Mouse (Mus musculus) kidney, postnatal 0 days (tissue): ENCODE measurements around the gene Chaf1a. TPM values are rescaled to one million over a fixed set of nuclear protein-coding genes. Genes with fewer than 3 reads are reported as not detected.
A peak's percentile ranks its signal among the peaks of the same experiment; 100 is the strongest.
"Not testable (repeated sequence)": the region's sequence is repeated elsewhere in the genome, so short reads cannot be mapped to it uniquely, and the experiment has no call there.

ENCODE experiments used
- ATAC-seq: fragments of 200-750 bp; cut with Nextera tagmentation; replicated peaks from 2 replicates; pipeline ENCODE4 v1.8.0; 2017; ENCODE audit warnings: low read depth, moderate number of reproducible peaks, moderate TSS enrichment, moderate library complexity; ENCODE audit not compliant: low FRiP score
- DNase-seq: peaks from one replicate; pipeline ENCODE4 v3.0.0-alpha.2; 2016; ENCODE audit warnings: low spot score
- H3K27ac ChIP-seq: fragments of 300-500 bp; sonication (generic); 2 replicates; pipeline ENCODE4 v1.5.1; 2014; ENCODE audit warnings: mild to moderate bottlenecking
- H3K27me3 ChIP-seq: fragments of 300-500 bp; sonication (generic); 2 replicates; pipeline ENCODE4 v1.6.1; 2014; ENCODE audit warnings: low read length, mixed read lengths; ENCODE audit not compliant: insufficient read depth
- H3K36me3 ChIP-seq: fragments of 300-500 bp; sonication (generic); 2 replicates; pipeline ENCODE4 v1.6.1; 2014; ENCODE audit warnings: low read length, mixed read lengths; ENCODE audit not compliant: insufficient read depth
- H3K4me1 ChIP-seq: fragments of 300-500 bp; sonication (generic); replicated peaks from 2 replicates; pipeline ENCODE4 v1.6.1; 2014; ENCODE audit warnings: antibody characterized with exemption, low read length, mixed read lengths; ENCODE audit not compliant: insufficient read depth
- H3K4me2 ChIP-seq: fragments of 300-500 bp; sonication (generic); 2 replicates; pipeline ENCODE4 v1.6.1; 2014; ENCODE audit warnings: mild to moderate bottlenecking, low read length, moderate library complexity, mixed read lengths
- H3K4me3 ChIP-seq: fragments of 300-500 bp; sonication (generic); replicated peaks from 2 replicates; pipeline ENCODE4 v1.5.1; 2014; ENCODE audit warnings: low read depth, low read length
- H3K9ac ChIP-seq: fragments of 300-500 bp; sonication (generic); 2 replicates; pipeline ENCODE4 v1.6.1; 2014; ENCODE audit warnings: low read depth, low read length
- H3K9me3 ChIP-seq: fragments of 300-500 bp; sonication (generic); replicated peaks from 2 replicates; pipeline ENCODE4 v1.6.1; 2016; ENCODE audit warnings: low read length, inconsistent platforms, mixed read lengths
- CTCF ChIP-seq: IDR thresholded peaks from 2 replicates; pipeline ENCODE4 v1.5.1; 2016; ENCODE audit warnings: antibody characterized with exemption, low read depth, mild to moderate bottlenecking, moderate library complexity
- WGBS: fragments of 180-500 bp; shearing (Covaris S2); extraction: QIAGEN DNeasy Blood & Tissue Kit; methylation state at CpG from one replicate; pipeline ENCODE4 v1.1.7; 2014; 5-methylcytosine and 5-hydroxymethylcytosine counted together
- polyA plus RNA-seq: library from polyadenylated mRNA; unstranded; fragments of >200 nt; fragmentation: Nextera tagmentation; extraction: Ambion mirVana; gene quantifications from 2 replicates; pipeline ENCODE4 v1.2.1, GENCODE M21; 2015

The Chaf1a gene
- polyA plus RNA-seq, 1 experiment from 2014 or later: 11.1 TPM

DNA sequence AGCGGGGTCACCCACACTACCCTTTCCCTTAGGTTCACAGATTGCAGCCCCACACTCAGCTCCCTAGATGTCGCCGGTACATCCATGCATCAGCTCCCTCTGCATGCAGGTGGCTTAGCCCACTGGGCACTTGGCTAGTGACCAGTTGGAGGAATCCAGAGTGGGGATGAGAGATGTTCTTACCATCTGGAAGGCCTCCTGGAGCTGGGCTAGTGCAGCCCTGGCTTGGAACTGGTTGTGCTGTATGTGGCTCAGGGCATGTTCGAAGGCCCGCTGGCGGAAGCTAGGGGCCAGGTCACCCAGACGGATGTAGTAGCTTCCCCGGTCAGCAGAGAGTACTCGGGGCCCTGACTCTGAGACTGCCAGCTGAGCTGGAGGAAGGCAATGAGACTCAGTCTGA, 62.7 kb downstream of the Chaf1a start:
- no peak for TF ChIP-seq CTCF
- WGBS: 93% methylated on average over 9 of the region's 9 CpGs
- DNase-seq (no peak), ATAC-seq (no peak)
- no peaks in the 10 kb centered on the region for H3K4me1 ChIP-seq
- H3K27ac ChIP-seq: no peak overlapping the region
- no peak overlapping the region for H3K4me3 ChIP-seq
- H3K36me3 ChIP-seq: peaks cover 46% of the 10 kb centered on the region
- no peaks in the 10 kb centered on the region for H3K27me3 ChIP-seq
- no peak overlapping the region for H3K9ac ChIP-seq
- H3K4me2 ChIP-seq: no peak overlapping the region
- no peaks in the 10 kb centered on the region for H3K9me3 ChIP-seq

DNA sequence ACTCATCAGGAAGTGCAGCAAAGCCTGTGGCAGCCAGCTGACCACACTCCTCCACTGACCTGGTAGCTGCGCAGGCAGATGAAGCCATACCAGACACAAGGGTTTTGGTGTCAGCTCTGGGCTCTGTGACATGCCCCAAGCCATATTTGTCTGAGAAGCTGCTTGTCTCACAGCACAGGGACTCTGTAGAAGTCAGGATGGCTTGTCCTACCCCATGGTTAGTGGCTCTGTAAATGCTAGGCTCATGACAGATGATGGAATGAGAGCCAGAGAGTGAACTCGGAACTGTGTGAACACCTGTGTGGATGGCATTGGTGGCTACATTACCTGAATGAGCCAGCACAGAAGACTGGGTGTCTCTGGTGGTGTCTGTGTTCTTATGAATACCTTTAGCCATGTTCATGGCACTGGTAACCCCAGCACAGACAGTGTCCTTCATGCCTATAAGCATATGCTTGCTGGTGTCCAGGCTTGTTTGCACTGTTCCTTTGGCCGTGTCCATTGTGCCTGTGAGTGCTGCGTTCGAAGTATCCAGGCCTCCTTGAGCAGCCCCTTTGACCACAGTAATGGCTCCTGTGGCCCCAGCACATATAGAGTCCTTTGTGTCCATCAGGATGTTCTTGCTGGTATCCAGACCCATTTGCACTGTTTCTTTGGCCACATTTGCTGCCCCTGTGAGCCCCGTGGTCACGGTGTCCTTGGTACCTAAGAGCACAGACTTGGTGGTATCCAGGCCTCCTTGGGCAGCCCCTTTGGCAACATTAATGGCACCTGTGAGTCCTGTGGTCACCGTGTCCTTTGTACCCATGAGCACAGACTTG, 63.4 kb downstream of the Chaf1a start:
- Histone ChIP-seq H3K9ac (no peak overlapping the region), H3K4me2 (no peak overlapping the region), H3K4me1 (no peaks in the 10 kb centered on the region), H3K4me3 (no peak overlapping the region), H3K27ac (no peak overlapping the region), H3K36me3 (peaks cover 38% of the 10 kb centered on the region), H3K27me3 (no peaks in the 10 kb centered on the region), H3K9me3 (no peaks in the 10 kb centered on the region)
- WGBS: 95% methylated on average over 8 of the region's 8 CpGs
- ATAC-seq (no peak), DNase-seq (no peak)
- TF ChIP-seq CTCF: no peak

DNA sequence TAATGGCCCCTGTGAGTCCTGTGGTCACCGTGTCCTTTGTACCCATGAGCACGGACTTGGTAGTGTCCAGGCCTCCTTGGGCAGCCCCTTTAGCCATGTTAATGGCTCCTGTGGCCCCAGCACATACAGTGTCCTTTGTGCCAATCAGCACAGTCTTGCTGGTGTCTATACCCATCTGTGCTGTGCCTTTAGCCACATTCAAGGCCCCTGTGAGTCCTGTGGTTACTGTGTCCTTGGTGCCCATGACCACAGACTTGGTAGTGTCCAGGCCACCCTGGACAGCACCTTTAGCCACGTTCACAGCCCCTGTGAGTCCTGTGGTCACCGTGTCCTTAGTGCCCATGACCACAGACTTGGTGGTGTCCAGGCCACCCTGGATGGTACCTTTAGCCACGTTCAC, 64.6 kb downstream of the Chaf1a start:
- not testable (repeated sequence) for H3K4me3 ChIP-seq, H3K27me3 ChIP-seq, ATAC-seq, H3K9ac ChIP-seq, DNase-seq, H3K4me2 ChIP-seq, H3K4me1 ChIP-seq, H3K9me3 ChIP-seq, H3K27ac ChIP-seq
- 83% methylated on average over 1 of the region's 5 CpGs for WGBS
- H3K36me3 ChIP-seq: peaks cover 30% of the 10 kb centered on the region

DNA sequence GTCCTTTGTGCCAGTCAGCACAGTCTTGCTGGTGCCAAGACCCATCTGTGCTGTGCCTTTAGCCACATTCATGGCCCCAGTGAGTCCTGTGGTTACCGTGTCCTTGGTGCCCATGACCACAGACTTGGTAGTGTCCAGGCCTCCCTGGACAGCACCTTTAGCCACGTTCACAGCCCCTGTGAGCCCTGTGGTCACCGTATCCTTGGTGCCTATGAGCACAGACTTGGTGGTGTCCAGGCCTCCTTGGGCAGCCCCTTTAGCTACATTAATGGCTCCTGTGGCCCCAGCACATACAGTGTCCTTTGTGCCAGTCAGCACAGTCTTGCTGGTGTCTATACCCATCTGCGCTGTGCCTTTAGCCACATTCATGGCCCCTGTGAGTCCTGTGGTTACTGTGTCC, 66.2 kb downstream of the Chaf1a start:
- not testable (repeated sequence) for H3K27me3 ChIP-seq, H3K4me2 ChIP-seq, H3K9ac ChIP-seq, H3K9me3 ChIP-seq, H3K4me1 ChIP-seq, H3K27ac ChIP-seq, DNase-seq, ATAC-seq, H3K4me3 ChIP-seq
- 93% methylated on average over 4 of the region's 4 CpGs for WGBS
- H3K36me3 ChIP-seq: 0 out of 2 replicates have a peak, but pooled peaks cover 16% of the 10 kb centered on the region

DNA sequence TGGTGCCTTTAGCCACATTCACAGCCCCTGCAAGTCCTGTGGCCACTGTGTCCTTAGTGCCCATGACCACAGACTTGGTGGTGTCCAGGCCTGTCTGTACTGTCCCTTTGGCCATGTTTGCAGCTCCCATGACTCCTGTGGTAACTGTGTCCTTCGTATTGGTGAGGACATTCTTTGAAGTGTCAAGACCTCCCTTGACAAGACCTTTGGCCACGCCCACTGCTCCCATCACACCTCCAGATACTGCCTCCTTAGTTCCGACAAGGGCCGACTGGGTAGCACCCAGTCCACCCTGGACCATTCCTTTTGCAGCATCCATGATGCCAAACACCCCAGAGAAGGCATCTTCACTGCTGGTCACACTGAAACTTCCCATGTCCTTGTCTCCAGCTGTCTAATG, 66.7 kb downstream of the Chaf1a start:
- no peak for ATAC-seq
- no peaks in the 10 kb centered on the region for H3K27me3 ChIP-seq
- WGBS: 65% methylated on average over 4 of the region's 4 CpGs

GRCm38 (mm10) chr17:56107736-56108135, 67.5 kb downstream of the Chaf1a start:
- no peaks in the 10 kb centered on the region for H3K4me1 ChIP-seq
- no peak overlapping the region for H3K27ac ChIP-seq
- H3K4me3 ChIP-seq: no peak overlapping the region
- no peak overlapping the region for H3K4me2 ChIP-seq
- 0 out of 2 replicates have a peak overlapping the region, but pooled peaks have one; percentile 8 for H3K9ac ChIP-seq
- TF ChIP-seq CTCF: no peak
- DNase-seq (no peak), ATAC-seq (no peak)
- WGBS: 76% methylated on average over 2 of the region's 2 CpGs
- no peaks in the 10 kb centered on the region for H3K9me3 ChIP-seq
- H3K27me3 ChIP-seq: no peaks in the 10 kb centered on the region
- H3K36me3 ChIP-seq: 0 out of 2 replicates have a peak, but pooled peaks cover 6% of the 10 kb centered on the region

More for the DNA sequence above, 66.7 kb downstream of the Chaf1a start:
- Histone ChIP-seq H3K4me3 (no peak overlapping the region), H3K27ac (no peak overlapping the region), H3K4me1 (no peaks in the 10 kb centered on the region), H3K36me3 (0 out of 2 replicates have a peak, but pooled peaks cover 11% of the 10 kb centered on the region), H3K9me3 (no peaks in the 10 kb centered on the region), H3K4me2 (no peak overlapping the region), H3K9ac (no peak overlapping the region)
- TF ChIP-seq CTCF: no peak
- DNase-seq: no peak
